Mouse (Mus musculus): ENCODE results near the gene Abcc1. TPM values are rescaled to one million over a fixed set of nuclear protein-coding genes. Genes with fewer than 3 reads are reported as not detected.

The Abcc1 gene
- polyA plus RNA-seq, 1 experiment from 2014 or later = 9.8 TPM

DNA sequence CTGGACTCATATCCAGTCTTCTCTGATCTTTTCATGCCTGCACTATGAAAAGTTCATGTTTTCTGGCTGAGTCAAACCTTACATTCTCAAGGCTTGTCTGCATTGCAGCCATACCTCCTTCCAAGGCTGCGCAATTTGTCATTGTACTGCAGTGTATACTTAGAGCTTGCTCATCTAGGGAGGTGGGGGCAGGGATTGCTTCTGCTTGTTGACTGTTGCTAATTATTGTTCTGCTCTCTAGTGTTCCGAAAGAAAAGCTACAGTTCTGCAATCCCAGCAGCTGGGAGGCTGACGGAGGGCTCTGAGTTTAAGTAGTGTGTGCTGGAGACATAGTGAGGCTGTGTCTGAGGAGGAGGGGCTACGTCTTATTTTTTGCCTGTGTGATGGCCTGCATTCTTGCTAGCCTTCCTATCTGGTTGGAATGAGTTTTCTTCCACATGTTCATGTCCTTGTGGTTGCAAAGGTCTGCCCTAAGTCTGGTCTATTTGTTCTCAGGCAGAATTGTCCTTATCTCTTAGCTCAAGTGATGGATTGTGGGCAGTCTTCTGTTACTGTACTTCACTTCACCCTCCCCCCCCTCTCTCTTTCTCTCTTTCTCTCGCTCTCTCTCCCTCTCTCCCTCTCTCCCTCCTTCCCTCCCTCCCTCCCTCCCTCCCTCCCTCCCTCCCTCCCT is 90.2 kb downstream of the Abcc1 start:
- H3K4me2 ChIP-seq = no peak overlapping the region
- ATAC-seq (replicated peaks; ENCODE audit: low FRiP score) = peak; percentile 41
- no peak overlapping the region for H3K4me3 ChIP-seq (ENCODE audit: low read depth, low read length)
- DNase-seq (ENCODE audit: low spot score) = no peak
- H3K36me3 ChIP-seq (ENCODE audit: control insufficient read depth, insufficient read depth, low read length) = no peaks in the 10 kb centered on the region
- H3K27me3 ChIP-seq (replicated peaks; ENCODE audit: control insufficient read depth, insufficient read depth, low read length) = no peaks in the 10 kb centered on the region
- H3K4me1 ChIP-seq (replicated peaks; ENCODE audit: control insufficient read depth, insufficient read depth, low read length) = peaks cover 5% of the 10 kb centered on the region
- H3K9ac ChIP-seq (ENCODE audit: low read depth, low read length) = no peak overlapping the region
- 60% methylated on average over 5 of the region's 5 CpGs for WGBS
- no peak overlapping the region for H3K27ac ChIP-seq (ENCODE audit: low read depth, low read length)
- no peaks in the 10 kb centered on the region for H3K9me3 ChIP-seq (ENCODE audit: control insufficient read depth, low read length)

DNA sequence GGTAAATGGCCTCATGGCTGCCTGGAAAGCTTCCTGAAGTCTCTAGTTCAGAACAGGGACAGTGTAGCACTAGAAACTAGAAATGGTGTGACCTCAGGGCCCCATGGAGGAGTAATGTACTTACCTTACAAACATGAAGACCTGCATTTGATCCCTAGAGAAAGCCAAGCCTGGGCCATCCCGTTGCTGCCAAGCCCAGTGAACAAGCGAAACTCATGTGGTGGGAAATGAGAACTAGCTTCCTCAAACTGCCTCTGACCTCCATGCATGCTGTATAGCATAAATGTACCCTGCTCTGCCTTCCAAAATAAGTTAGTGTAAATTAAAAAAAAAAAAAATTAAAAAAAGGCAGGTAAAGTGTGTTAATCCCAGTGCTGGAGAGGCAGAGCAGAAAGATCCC is 101.2 kb downstream of the Abcc1 start:
- WGBS = 81% methylated on average over 2 of the region's 2 CpGs
- no peak overlapping the region for H3K4me3 ChIP-seq (ENCODE audit: low read depth, low read length)
- no peak overlapping the region for H3K9ac ChIP-seq (ENCODE audit: low read depth, low read length)
- DNase-seq (ENCODE audit: low spot score) (no peak), ATAC-seq (replicated peaks; ENCODE audit: low FRiP score) (no peak)
- no peak overlapping the region for H3K4me2 ChIP-seq
- no peaks in the 10 kb centered on the region for H3K4me1 ChIP-seq (replicated peaks; ENCODE audit: control insufficient read depth, insufficient read depth, low read length)
- H3K27ac ChIP-seq (ENCODE audit: low read depth, low read length) = no peak overlapping the region
- H3K9me3 ChIP-seq (ENCODE audit: control insufficient read depth, low read length) = no peaks in the 10 kb centered on the region
- no peaks in the 10 kb centered on the region for H3K27me3 ChIP-seq (replicated peaks; ENCODE audit: control insufficient read depth, insufficient read depth, low read length)
- H3K36me3 ChIP-seq (ENCODE audit: control insufficient read depth, insufficient read depth, low read length) = peaks cover 7% of the 10 kb centered on the region; the same call in 1 of the 2 replicates

DNA sequence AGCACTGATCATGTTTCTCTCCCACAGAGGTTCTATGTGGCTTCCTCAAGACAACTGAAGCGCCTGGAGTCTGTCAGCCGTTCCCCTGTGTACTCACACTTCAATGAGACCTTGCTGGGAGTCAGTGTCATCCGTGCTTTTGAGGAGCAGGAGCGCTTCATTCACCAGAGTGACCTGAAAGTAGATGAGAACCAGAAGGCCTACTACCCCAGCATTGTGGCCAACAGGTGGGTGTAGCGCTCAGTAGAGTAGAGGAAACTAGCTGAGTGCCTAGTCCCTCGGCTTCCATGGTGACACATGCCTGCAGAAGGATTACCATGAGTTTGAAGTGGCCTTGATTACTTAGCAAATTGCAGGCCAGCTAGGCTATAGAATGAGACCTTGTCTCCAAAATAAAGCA is 103.7 kb downstream of the Abcc1 start:
- no peaks in the 10 kb centered on the region for H3K4me1 ChIP-seq (replicated peaks; ENCODE audit: control insufficient read depth, insufficient read depth, low read length)
- DNase-seq (ENCODE audit: low spot score) (no peak), ATAC-seq (replicated peaks; ENCODE audit: low FRiP score) (no peak)
- H3K9me3 ChIP-seq (ENCODE audit: control insufficient read depth, low read length) = no peaks in the 10 kb centered on the region
- no peaks in the 10 kb centered on the region for H3K27me3 ChIP-seq (replicated peaks; ENCODE audit: control insufficient read depth, insufficient read depth, low read length)
- H3K36me3 ChIP-seq (ENCODE audit: control insufficient read depth, insufficient read depth, low read length) = peaks cover 6% of the 10 kb centered on the region; the same call in 1 of the 2 replicates
- no peak overlapping the region for H3K4me3 ChIP-seq (ENCODE audit: low read depth, low read length)
- no peak overlapping the region for H3K9ac ChIP-seq (ENCODE audit: low read depth, low read length)
- H3K4me2 ChIP-seq = no peak overlapping the region
- 90% methylated on average over 6 of the region's 6 CpGs for WGBS
- no peak overlapping the region for H3K27ac ChIP-seq (ENCODE audit: low read depth, low read length)

DNA sequence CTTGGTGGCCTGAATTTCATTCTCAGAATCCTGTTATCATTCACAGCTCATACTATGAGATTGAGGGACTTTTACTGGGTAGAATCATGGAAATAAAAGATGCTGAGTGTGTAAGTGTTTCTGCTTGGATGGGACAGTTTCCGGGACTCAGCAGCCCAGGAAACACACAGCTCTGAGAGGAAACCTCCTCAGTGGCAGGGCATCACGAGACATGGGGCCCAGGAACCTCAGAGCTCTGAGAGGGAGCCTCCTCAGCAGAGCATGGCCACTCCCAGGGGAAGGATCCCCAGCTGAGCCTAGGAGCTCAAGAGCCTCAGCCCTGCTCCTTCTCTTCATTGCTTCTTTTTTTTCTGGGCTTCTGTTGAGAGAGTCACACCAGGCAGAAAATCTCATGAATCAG is 107.0 kb downstream of the Abcc1 start:
- peaks cover 6% of the 10 kb centered on the region; the same call in 1 of the 2 replicates for H3K36me3 ChIP-seq (ENCODE audit: control insufficient read depth, insufficient read depth, low read length)
- H3K4me2 ChIP-seq = no peak overlapping the region
- H3K4me3 ChIP-seq (ENCODE audit: low read depth, low read length) = no peak overlapping the region
- WGBS = 76% methylated on average over 2 of the region's 2 CpGs
- H3K9me3 ChIP-seq (ENCODE audit: control insufficient read depth, low read length) = no peaks in the 10 kb centered on the region
- DNase-seq (ENCODE audit: low spot score) (peak; percentile 27), ATAC-seq (replicated peaks; ENCODE audit: low FRiP score) (no peak)
- H3K9ac ChIP-seq (ENCODE audit: low read depth, low read length) = no peak overlapping the region
- H3K27ac ChIP-seq (ENCODE audit: low read depth, low read length) = no peak overlapping the region
- no peaks in the 10 kb centered on the region for H3K27me3 ChIP-seq (replicated peaks; ENCODE audit: control insufficient read depth, insufficient read depth, low read length)
- H3K4me1 ChIP-seq (replicated peaks; ENCODE audit: control insufficient read depth, insufficient read depth, low read length) = no peaks in the 10 kb centered on the region

DNA sequence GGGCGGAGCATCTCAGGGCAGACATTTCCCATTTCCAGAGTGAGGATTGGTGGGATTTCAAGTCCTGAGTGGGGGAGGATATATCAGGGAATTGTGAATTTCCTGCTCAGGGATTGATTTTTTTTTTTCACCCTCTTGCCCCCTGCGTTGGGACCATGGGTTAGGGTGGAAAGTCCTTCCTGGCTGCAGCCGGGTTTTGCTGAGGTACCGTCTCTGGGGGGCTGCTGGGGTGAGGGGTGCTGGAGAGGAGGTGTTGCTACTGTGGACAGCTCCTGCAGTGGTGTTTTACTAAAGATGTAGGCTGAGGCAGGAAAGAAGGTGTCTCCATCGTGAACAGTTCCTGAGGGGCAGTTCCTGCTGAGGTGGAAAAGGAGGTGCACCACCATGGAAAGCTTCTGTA is 107.5 kb downstream of the Abcc1 start:
- ATAC-seq (replicated peaks; ENCODE audit: low FRiP score) (no peak), DNase-seq (ENCODE audit: low spot score) (peak; percentile 22)
- Histone ChIP-seq H3K9me3 (ENCODE audit: control insufficient read depth, low read length) (no peaks in the 10 kb centered on the region), H3K36me3 (ENCODE audit: control insufficient read depth, insufficient read depth, low read length) (peaks cover 6% of the 10 kb centered on the region; the same call in 1 of the 2 replicates), H3K9ac (ENCODE audit: low read depth, low read length) (no peak overlapping the region), H3K4me3 (ENCODE audit: low read depth, low read length) (no peak overlapping the region), H3K4me2 (no peak overlapping the region), H3K27me3 (replicated peaks; ENCODE audit: control insufficient read depth, insufficient read depth, low read length) (no peaks in the 10 kb centered on the region), H3K27ac (ENCODE audit: low read depth, low read length) (no peak overlapping the region), H3K4me1 (replicated peaks; ENCODE audit: control insufficient read depth, insufficient read depth, low read length) (no peaks in the 10 kb centered on the region)
- WGBS = 86% methylated on average over 5 of the region's 5 CpGs

DNA sequence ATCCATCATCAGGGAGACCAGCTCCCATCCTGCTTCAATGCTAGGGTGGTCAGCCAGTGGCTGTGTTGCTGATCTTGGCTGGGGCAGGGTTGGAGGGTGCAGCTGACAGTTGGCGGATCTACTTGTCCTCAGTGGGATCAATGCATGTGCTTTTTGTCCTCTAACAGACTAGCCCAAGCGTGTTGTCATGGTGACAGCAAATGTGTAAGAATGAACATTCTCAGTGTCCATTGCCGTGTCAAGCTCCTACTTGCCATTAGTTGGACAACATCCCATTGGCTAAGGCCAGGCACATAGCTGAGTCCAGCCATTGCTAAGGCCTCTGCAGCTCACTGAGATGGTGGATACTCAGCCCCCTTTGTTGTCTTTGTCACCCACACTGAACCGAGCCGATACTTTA is 110.8 kb downstream of the Abcc1 start:
- no peak for DNase-seq (ENCODE audit: low spot score)

DNA sequence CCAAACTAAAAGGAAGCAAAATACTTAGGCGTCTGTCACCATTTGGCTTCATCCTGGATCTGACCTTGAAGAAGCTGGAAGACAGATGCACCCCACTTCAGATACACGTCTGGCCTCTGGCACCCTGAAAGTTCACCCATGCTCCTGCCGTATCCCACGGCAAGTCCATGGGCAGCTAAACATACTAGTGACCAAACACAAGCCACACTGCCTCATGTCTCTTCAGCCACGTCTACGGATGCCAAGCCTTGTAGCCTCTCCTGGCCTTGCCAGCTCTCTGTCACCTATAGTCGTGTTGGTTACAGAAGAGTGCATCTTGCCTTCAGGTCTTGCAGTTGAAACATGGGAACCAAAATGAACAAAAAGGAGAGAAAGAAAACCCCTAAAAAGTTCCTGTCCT is 112.3 kb downstream of the Abcc1 start:
- Histone ChIP-seq H3K4me3 (ENCODE audit: low read depth, low read length) (no peak overlapping the region), H3K27me3 (replicated peaks; ENCODE audit: control insufficient read depth, insufficient read depth, low read length) (no peaks in the 10 kb centered on the region), H3K4me2 (no peak overlapping the region), H3K36me3 (ENCODE audit: control insufficient read depth, insufficient read depth, low read length) (peaks cover 4% of the 10 kb centered on the region; the same call in 1 of the 2 replicates), H3K9ac (ENCODE audit: low read depth, low read length) (no peak overlapping the region), H3K4me1 (replicated peaks; ENCODE audit: control insufficient read depth, insufficient read depth, low read length) (0 out of 2 replicates have a peak, but pooled peaks cover 3% of the 10 kb centered on the region), H3K27ac (ENCODE audit: low read depth, low read length) (no peak overlapping the region), H3K9me3 (ENCODE audit: control insufficient read depth, low read length) (no peaks in the 10 kb centered on the region)
- WGBS = 91% methylated on average over 7 of the region's 7 CpGs
- ATAC-seq (replicated peaks; ENCODE audit: low FRiP score) (no peak), DNase-seq (ENCODE audit: low spot score) (peak; percentile 12)

More for the DNA sequence above, 110.8 kb downstream of the Abcc1 start:
- Histone ChIP-seq H3K9me3 (ENCODE audit: control insufficient read depth, low read length) (no peaks in the 10 kb centered on the region), H3K27me3 (replicated peaks; ENCODE audit: control insufficient read depth, insufficient read depth, low read length) (no peaks in the 10 kb centered on the region), H3K4me3 (ENCODE audit: low read depth, low read length) (no peak overlapping the region), H3K36me3 (ENCODE audit: control insufficient read depth, insufficient read depth, low read length) (peaks cover 4% of the 10 kb centered on the region; the same call in 1 of the 2 replicates), H3K4me2 (no peak overlapping the region), H3K27ac (ENCODE audit: low read depth, low read length) (no peak overlapping the region), H3K9ac (ENCODE audit: low read depth, low read length) (no peak overlapping the region), H3K4me1 (replicated peaks; ENCODE audit: control insufficient read depth, insufficient read depth, low read length) (no peaks in the 10 kb centered on the region)
- 95% methylated on average over 5 of the region's 5 CpGs for WGBS
- ATAC-seq (replicated peaks; ENCODE audit: low FRiP score) = no peak

DNA sequence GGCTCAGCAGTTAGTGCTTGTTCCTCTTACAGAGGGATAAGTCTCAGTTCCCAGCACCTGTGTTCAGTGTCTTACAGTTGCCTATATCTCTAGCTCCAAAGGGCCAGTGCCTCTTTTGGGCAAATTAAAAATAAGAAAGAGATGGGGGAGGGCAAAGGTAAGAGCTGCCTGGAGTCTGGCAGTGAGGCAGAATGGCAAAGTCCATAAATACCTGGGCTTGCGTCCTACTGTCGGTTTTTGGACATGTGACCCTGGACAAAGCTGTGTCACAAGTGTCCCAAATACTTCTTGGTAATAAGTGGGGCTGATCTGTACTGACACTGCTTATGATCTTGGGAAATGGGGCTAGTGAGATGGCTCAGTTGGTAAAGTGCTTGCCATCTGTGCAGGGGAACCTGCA is 113.6 kb downstream of the Abcc1 start:
- H3K4me1 ChIP-seq (replicated peaks; ENCODE audit: control insufficient read depth, insufficient read depth, low read length) = 0 out of 2 replicates have a peak, but pooled peaks cover 3% of the 10 kb centered on the region
- no peak for ATAC-seq (replicated peaks; ENCODE audit: low FRiP score)
- H3K4me2 ChIP-seq = no peak overlapping the region

DNA sequence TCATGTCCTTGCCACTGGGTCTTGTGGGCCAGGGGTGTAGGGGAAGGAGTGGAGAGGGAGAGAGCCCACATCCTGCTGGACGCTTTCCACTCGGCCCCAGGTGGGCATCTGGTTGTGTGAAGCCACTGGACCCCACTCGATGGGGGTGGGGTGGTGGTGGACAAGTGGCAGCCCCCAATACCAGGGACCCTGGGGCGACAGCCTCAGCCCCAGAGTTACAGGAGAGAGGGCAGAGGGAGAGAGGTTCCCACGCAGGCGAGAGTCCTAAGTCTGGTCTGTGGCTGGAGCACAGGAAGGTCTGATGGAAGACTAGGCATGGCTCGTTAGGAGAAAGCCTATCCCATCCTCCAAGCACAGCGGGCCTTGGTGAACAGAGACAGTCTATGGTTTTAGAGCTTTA is 114.7 kb downstream of the Abcc1 start:
- 79% methylated on average over 8 of the region's 8 CpGs for WGBS

More for the DNA sequence above, 113.6 kb downstream of the Abcc1 start:
- no peaks in the 10 kb centered on the region for H3K27me3 ChIP-seq (replicated peaks; ENCODE audit: control insufficient read depth, insufficient read depth, low read length)
- no peak overlapping the region for H3K27ac ChIP-seq (ENCODE audit: low read depth, low read length)
- WGBS = 91% methylated on average over 2 of the region's 2 CpGs
- H3K36me3 ChIP-seq (ENCODE audit: control insufficient read depth, insufficient read depth, low read length) = 0 out of 2 replicates have a peak, but pooled peaks cover 3% of the 10 kb centered on the region
- H3K9me3 ChIP-seq (ENCODE audit: control insufficient read depth, low read length) = no peaks in the 10 kb centered on the region
- H3K4me3 ChIP-seq (ENCODE audit: low read depth, low read length) = no peak overlapping the region
- H3K9ac ChIP-seq (ENCODE audit: low read depth, low read length) = no peak overlapping the region
- no peak for DNase-seq (ENCODE audit: low spot score)

More for the DNA sequence above, 114.7 kb downstream of the Abcc1 start:
- Histone ChIP-seq H3K4me1 (replicated peaks; ENCODE audit: control insufficient read depth, insufficient read depth, low read length) (0 out of 2 replicates have a peak, but pooled peaks cover 3% of the 10 kb centered on the region), H3K9ac (ENCODE audit: low read depth, low read length) (no peak overlapping the region), H3K9me3 (ENCODE audit: control insufficient read depth, low read length) (no peaks in the 10 kb centered on the region), H3K27ac (ENCODE audit: low read depth, low read length) (no peak overlapping the region), H3K4me2 (no peak overlapping the region), H3K36me3 (ENCODE audit: control insufficient read depth, insufficient read depth, low read length) (0 out of 2 replicates have a peak, but pooled peaks cover 3% of the 10 kb centered on the region), H3K4me3 (ENCODE audit: low read depth, low read length) (no peak overlapping the region), H3K27me3 (replicated peaks; ENCODE audit: control insufficient read depth, insufficient read depth, low read length) (no peaks in the 10 kb centered on the region)
- peak; percentile 28 for DNase-seq (ENCODE audit: low spot score)
- no peak for ATAC-seq (replicated peaks; ENCODE audit: low FRiP score)
